Mouse (Mus musculus): ENCODE measurements around the gene Mtfp1. TPM values are rescaled to one million over a fixed set of nuclear protein-coding genes. Genes with fewer than 3 reads are reported as not detected.
"Not testable (repeated sequence)": the region's sequence is repeated elsewhere in the genome, so short reads cannot be mapped to it uniquely, and the experiment has no call there.

Gene Mtfp1
- total RNA-seq (2021): 100 to 1,000 TPM; 118 to 123 TPM
- long read RNA-seq, transcript Mtfp1-201 (4 exons, 1,411 nt): major isoform, 107 of 119 reads
- long read RNA-seq, partial matches to known transcripts: 4 of 119 reads
- long read RNA-seq, other reads (novel, unspliced or antisense): 8 of 119 reads

DNA sequence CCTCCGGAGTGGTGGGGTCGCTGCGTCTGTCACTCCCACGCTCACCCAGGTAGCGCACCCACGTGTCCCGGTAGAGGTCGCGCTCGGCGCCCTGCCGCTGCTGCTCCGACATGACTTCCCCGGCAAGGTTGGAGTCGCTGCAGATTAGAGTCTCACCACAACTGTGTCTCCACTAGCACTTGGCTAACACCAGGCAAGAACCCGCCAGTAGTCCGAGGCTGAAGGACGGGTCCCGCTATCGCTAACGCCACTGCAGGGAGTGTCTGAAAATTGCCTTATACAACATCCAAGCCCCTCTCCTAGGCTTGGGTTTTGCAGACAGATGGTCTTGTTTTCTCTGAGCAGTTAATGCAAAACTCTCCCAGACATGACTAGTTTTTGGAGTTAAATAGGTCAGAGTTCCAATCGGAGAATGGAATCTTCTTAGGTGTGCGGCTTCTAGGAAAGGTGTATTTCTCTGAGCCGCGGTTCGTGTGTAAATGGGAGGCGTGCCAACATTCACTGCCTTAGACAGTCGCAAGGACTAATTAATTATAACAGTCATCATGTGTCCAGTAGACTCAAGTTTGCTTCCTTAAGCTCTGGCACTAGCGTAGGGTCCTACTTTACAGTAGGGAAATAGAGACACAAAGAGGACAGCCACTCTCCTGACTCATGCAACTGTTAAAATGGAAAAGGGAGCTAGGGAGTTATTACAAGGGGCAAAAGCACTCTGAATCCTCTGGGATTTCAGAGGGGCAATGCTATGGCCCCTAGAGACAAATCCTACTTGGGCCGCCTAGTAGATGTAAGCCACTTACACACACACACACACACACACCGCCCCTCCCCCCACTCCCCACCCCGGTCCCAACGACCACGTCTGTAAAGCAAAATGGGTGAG is at the start of gene Mtfp1:
TSS of gene Mtfp1 (minus strand) at position 275 of the 883 bp plus-strand sequence.
- peak in 1 of 2 experiments; percentile 73 for DNase-seq (ENCODE audit: low spot score in 2 of 2)

DNA sequence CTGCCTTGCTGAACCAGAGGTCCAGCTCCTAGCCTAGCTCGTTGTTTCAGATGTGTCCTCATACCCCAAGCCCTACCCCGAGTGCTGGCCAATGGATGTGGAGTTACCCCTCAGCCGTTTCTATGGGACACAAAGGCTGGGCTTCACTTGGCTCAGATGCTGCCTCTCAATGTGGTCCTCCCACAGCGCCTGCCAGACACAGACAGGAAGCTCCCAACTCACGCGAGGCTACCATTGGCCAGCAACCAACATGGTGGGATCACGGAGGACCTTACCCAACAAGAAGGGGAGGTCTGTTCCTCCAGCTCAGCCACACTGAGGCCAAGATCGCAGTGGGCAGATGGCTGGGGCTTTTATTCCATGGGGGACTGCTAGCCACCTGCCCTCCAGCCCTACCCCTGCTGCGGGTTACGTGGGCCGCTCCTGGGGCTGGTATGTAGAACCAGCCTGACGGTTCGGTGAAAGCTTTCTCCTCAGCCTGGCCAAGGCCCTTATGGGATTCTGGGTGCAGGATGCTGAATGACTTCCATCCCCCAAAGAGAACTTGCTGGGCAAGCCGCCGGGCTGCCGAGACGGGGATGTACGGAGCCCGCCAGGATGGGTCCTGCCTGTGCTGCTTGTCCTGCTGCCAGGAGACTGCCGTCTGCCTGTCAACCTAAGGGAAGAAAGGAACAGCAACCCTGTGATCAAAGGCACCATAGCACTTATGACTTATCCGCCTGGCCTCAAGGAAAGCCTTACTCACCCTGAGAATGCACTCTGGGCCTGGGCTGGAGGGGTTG is 48.2 kb upstream of the Mtfp1 start:
- DNase-seq (ENCODE audit: low spot score in 2 of 2): no peak

DNA sequence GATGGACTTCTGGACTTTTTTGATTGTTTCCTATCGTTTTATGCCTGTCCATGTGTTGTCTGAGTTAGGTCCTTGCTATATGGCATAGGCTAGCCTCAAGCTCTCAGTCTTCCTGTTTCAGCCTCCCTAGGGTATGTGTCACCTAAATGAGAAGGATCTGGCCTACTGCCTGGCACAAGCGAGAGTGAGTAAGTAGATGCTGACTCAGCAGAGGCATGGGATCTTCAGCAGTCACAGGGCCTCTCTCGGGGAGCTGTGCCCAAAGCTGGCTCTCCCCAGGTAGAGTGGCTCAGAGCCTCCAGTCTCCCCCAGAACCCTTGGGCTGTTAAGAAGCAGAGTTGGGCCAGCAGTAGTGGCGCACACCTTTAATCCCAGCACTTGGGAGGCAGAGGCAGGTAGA is 47.1 kb upstream of the Mtfp1 start:
- DNase-seq (ENCODE audit: low spot score in 2 of 2): no peak

DNA sequence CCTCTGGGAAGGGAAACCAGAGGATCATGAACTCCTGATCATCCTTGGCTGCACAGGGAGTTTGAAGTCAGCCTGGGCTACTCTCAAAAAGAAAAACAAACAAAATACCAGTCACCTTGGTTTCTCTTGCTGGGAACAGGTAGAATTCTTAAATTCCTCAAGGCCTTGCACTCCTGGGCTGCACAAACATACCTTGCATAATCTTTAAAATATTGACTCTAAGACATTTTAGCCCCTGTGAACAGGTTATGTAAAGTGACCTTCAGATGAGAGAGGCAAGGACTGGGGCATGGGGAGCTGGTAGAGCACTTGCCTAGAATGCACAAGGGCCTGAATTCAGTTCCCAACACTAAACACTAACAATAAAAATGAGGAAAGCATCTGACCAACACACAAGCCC is 46.3 kb upstream of the Mtfp1 start:
- no peak for DNase-seq (ENCODE audit: low spot score in 2 of 2)

DNA sequence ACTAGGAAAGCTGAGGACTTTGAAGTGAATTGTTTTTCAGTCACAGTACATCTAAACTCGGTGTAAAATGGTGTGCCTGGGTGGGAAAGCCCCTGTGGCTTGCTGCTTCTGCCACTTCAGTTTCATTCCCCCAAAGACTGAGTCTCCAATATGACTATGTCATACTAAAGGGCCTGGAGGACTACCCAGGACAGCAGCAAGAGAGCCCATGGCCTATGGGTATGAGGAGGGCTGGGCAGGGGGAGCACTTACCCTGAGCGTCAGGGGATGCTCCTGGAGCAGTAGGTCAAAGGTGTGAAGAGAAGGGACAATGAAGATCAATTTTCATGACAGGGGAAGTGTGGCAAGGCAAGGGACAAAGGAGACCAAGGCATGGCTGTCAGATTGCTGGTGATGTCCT is 43.7 kb upstream of the Mtfp1 start:
- no peak for DNase-seq (ENCODE audit: low spot score in 2 of 2)

DNA sequence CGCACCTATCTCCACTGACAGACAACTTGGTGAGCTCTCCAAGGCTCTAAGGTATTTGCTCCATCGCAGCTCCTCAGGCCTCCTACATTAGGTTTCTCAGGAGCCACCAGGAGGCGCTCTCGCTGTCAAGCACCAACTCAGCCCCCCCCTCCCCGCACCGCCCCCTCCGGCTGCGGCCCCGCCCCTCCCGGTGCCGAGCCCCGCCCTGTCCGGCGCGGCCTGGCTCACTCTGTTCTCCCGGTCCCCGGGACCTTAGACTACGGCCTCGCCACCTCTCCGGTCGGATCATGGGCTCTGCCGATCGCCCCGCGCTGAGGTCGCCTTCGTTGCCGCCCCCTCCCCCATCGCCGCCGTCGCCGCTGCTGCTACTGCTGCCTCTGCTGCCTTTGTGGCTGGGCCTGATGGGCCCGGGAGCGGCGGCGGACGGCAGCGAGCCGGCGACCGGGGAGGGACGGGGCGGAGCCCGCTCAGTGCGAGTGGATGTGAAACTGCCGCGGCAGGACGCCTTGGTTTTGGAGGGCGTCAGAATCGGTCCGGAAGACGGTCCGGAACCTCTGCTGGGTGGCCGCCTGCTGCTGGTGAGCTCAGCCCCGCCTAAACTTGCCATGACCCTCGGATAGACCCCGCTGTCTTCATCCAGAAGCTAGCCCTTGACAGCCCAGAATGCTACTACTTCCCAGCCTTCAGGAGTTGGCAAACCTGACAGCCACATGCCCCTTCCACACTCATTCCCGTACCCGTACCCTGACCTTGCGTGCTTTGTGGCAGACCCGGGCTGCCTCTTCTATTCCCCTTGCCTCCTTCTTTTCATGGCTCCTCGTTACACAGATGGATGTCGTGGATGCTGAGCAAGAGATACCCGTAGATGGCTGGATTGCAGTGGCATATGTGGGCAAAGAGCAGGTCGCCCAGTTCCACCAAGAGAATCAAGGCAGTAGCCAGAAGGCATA is 40.0 kb upstream of the Mtfp1 start, which contains the start of gene Rnf215:
TSS of gene Rnf215 (plus strand) at position 217 of the 950 bp plus-strand sequence.
- DNase-seq (ENCODE audit: low spot score in 2 of 2): peak; percentile 76 to 89

DNA sequence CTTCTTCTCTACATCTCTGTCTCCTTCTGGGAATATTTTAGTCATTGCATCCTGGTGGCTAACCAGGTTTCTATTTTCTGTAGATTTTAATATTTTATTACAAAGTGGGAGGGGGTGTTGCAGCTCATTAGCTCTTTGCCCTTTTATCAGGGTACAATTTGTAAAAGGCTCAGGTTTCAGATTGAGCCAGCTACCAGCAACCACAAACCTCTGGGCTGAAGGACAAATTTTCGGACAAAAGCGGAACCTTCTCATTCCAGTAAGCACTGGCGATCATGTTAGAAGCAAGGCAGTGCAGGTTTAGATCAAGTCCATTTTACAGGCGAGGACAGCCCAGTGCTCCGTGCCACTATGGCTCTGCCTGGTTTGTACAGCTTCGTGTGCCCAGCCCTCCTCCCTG is 39.2 kb upstream of the Mtfp1 start:
- no peak for DNase-seq (ENCODE audit: low spot score in 2 of 2)

DNA sequence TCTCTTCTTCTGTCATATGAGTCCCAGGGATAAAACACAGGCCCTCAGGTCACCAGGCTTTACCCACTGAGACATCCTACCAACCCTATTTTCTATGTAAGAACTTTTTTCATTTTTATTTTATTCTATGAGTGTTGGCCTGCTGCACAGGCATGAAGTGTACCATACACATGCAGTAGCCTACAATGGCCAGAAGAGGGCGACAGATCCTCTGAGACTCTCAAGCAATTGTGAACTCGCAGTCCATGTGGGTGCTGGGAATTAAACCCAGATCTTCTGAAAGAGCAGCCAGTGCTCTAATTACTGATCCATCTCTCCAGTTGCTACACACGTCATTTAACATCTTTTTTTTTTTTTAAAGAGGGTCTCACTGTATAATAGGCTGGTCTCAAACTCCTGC is 38.2 kb upstream of the Mtfp1 start:
- DNase-seq (ENCODE audit: low spot score in 2 of 2): no peak

DNA sequence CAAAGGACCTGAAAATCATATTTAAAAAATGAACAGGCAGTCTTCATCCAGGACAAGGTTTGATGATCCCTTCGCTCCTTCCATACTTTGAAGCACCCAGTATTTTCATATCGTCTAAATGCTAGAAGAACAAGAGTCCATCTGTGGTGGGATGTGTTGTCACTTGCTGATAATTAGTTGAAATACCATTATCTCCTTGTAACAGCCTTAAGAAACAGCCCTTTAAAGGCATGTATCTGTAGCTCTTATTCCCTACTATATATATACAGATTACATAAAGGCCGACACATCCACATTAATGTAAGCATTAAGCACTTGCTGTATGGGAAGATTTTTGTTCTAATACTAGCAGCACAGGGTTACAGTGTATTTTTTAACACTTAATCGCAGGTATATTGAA is 33.2 kb upstream of the Mtfp1 start:
- not testable (repeated sequence) for DNase-seq (ENCODE audit: low spot score in 2 of 2)

DNA sequence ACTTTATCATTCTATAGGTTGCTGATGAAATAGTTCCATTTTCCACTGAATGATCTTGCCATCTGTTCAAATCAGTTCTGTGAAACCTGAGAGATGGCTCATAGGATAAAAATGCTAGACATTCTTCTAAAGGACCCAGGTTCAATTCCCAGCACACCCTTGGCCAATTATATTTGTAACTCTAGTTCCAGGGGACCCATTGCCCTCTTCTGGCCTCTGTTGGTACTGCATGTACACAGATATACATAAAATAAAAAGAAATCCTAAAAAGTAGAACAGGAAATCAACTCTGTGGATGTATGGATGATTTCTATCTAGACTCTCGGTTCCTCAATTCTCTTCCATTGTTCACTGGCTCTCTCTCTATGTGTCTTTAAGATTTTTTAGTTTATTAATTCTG is 31.8 kb upstream of the Mtfp1 start:
- DNase-seq (ENCODE audit: low spot score in 2 of 2): no peak

DNA sequence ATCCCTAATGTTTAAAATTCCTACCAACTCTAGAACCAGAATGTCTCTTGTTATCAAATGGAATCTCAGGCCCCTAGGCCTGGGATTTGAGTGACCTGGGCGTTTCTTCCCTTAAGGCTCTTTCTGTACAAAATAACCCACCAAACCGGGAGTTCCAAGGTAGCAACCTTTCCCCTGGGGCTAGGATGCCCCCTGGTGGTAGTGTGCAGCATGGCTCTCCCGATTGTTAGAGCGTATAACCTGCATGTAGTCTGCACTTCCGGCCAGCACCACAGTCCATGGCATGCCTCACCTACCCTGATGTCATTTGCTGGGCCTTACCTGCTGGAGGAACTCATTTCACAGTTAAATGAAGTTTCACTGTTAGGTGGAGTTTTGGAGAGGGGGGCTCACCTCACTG is 28.7 kb upstream of the Mtfp1 start:
- peak in 1 of 2 experiments; percentile 68 for DNase-seq (ENCODE audit: low spot score in 2 of 2)

DNA sequence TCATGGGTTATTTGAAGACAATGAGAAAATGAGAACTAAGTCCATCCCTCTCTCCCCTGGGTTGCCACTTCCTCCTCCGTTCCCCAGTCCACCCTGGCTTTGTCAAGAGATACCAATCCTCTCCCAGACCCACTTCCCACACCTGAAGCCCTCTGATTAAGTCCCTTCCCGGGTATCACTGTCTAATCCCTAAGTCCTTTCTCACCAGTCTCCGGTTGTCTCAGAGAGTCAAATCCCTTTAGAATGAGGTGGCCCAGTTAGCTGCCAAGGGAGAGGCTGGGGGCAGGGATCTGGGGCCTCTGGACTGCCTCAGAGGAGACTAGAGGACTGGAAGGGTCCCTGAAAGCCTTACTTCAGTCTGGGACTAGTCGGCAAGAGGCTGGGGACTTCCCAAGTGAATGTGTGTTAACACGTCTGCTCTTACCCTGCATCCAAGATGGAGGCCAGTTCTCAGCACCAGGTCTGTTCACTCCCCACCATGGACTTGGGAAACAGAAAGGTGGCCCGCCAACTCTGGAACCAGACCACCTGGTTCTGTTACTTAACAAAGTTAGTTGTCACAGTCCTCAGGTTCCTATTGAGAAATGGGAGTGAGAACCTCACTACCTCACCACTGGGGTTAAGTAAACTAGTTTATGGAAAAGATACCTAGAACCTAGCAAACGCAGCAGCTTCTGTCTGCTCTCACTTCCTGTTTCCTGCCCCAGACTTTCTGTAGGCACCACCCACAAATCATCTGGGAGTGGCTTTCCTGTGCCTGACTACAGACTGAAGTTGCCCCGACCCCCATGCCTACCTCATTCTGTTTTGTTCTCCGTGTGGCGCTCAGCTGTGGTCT is 27.7 kb upstream of the Mtfp1 start, which contains the start of gene Sec14l2:
TSS of gene Sec14l2 (minus strand) at position 674 of the 838 bp plus-strand sequence.
- DNase-seq (ENCODE audit: low spot score in 2 of 2): no peak

DNA sequence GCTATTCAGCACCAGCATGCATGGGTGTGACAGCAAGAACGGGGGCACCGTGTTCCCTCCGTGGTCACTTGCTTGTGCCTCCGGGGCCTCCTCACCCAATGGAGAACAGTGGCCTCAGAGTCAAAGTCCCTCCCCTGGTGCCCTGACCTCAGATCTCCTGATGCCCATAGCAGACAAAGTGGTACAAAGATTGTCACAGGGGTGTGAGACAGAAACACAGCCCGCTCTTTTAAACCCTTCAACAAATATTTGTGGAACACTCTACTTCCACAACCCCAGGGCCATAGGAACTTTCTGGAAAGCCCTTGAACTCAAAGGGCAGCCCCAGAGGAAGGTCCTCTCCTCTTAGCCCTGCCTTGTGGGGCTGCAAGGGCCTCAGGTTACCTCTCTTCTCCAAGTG is 27.0 kb upstream of the Mtfp1 start:
- DNase-seq (ENCODE audit: low spot score in 2 of 2): no peak

DNA sequence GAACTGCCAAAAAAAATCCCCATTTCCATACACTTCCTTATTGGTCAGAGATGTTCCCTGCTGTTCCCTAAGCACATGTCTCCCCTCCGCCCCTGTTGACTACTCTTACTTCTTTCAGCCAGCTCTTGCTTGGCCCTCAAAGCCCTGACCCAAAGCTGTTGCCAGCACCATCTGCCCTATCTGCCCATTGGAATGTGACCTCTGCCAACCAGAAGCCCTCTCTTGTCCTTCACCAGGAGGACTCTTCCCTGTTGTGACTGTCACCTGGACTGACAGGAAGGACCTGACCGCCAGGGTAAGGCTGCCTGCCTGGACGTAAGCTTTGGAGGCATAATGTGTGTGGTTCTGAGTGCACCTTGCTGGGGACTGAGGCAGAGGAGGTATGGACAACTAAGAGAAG is 26.4 kb upstream of the Mtfp1 start:
- DNase-seq (ENCODE audit: low spot score in 2 of 2): no peak

DNA sequence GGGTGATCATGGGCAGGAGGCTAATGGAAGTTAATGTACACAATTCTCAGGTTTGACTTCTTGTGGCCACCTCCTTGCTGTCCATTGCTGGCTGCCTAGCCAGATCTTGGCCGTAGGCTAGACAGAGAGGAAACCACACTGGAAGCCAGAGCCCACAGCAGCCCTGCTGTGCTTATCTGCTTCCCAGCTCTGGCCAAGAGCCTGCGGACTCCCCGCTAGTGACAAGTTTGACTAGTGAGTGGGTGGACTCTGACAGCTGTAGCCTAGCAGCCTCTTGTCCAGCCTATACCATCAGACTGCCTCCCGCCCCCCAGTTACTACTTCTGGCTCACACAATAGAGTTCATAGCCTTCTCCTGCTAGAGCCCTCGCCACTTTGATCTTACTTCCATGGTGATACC is 24.4 kb upstream of the Mtfp1 start:
- DNase-seq (ENCODE audit: low spot score in 2 of 2): no peak

DNA sequence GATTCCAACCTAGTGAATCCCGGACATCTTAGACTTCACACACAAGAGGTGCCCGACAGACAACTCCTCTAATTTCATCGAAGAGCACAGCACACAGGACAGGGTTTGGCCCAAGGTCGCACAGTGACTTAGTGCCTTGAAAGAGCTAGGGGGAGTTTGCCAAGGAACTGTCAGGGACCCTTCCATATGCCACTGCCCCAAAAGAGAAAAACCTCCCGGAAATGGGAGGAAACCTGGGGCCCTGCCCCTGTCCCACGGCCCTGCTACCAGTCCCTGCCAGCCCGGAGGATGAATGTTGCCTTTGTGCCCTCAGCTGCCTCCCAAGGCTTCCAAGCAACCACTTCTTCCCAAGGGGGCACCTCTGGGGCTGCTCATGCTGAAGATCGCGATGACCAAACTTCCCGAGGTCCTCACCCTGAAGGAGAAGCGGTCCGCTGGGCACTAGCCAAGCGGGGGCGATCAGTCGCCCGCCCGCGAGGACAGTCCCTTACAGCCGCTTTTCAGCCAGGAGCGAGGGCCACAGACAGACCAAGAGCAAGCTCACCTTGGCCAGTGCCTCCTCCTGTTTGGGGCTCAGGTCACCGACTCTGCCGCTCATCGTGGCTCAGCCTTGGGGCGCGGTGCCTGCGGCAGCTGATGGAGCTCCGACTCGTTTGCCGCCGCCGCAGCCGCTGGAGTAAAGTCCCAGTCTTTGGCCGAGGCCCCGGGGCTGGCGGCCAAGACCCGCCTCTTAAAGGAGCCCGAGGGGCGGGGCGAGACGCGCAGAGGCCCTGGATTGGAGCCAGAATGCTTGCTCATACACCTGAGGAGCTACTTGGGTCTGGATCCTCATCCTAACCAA is 23.1 kb upstream of the Mtfp1 start:
- DNase-seq (ENCODE audit: low spot score in 2 of 2): peak; percentile 74 to 81

DNA sequence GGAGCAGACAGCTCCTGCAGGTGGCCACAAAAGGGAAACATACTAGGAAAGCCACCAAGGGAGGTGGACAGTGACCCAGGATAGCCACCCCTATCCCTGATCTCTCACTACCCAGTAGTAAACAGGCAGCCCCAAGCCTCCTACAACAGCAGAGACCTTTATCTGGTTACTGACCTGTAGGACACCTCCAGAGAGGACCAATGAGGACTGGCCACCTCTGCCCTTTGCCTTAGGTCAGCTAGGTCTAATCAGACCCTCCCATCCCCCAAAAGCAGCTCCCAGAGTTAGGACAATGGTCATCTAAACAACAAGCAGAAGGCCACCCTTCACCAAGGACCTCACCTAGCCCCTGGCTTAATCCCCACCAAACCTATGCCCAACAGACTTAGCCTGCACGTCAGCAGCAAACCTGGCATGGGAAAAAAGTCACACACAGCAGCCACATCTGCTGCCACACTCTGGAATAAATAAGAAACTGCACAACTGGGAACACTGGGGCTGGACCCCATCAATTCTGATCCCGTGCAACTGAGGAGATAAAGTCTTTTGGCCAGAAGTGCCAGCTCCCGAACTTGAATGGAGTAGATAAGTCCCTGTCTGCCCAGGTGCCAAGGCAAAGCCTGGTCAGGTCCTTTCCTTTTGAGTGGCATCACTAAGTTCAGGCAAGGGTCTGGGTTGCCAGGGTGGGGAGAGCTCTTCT is 22.3 kb upstream of the Mtfp1 start:
- no peak for DNase-seq (ENCODE audit: low spot score in 2 of 2)

DNA sequence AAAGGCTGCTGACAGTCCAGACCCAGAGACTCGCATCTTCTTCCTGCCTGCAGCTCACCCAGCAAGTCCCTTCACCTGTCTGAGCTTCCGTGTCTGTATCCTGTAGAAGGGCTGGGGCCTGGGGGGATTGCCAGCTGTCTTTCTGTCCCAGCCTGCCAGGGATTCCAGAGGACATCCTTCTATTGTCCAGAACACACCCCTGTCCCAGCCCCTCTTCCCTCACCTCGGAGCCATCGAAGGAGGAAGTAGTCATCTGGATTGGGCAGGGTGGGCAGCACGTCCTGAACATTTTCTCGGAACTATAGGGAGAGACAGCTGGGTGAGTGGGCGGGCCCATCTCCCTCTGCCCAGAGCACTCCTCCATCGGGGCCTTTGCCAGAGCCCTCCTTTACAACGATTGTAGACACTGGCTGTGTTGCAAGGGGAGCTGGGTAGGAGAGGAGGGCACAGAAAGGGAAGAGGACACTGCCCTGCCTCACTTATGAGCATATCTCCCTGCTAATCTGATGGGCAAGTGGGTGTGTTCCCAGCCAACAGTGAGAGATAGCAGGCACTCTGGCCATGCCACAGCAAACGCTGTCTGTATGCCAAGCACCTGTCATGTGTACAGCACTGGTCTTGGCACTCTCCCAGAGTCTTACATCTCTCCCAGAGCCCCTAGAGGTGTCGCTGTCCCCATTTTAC is 21.4 kb upstream of the Mtfp1 start:
- peak in 1 of 2 experiments; percentile 67 for DNase-seq (ENCODE audit: low spot score in 2 of 2)

All from layer of hippocampus, adult 18-20 months (tissue).